Mouse (Mus musculus): ENCODE data around the gene Ogfod2.

DNA sequence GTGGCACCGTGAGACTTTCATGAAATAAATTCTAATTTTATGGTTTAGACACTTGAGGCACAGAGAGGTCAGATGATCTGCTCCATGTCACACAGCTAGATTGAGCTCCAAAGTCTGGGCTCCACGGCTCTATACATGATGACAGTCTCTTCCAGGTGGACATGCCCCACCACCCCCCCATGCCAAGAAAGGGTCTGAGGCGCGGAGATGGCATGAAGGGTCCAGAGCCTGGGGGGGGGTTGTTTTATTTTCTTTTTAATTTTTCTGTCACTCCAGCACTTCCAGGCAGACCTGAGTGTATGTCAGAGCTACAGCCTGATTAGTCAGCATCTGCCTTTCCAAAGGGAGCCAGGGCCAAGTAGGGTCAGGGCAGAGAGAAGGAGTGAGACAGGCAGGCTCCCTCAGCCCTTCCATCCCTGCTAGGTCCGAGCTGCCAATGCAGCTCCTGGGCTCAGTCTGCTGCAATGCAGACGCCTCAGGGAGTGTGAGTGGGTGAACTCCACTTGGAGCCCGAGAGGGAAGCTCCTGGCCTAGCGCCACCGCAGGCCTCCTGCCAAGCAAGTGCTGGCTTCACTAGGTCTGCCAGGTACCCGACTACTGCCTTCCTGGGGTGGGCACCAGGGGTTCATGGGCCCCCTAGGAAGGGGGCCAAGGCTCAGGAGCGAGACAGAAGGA lies 18.8 kb upstream of the Ogfod2 start:
- no peak for TF ChIP-seq CTCF (IDR thresholded peaks at IDR 0.05; ENCODE audit: borderline replicate concordance, extremely low read depth, insufficient read depth, insufficient read length)
- no peak for TF ChIP-seq POLR2A (IDR thresholded peaks at IDR 0.05; ENCODE audit: borderline replicate concordance, extremely low read depth, insufficient read depth, insufficient read length, poor library complexity, severe bottlenecking)

All from brain, embryonic 14.5 days (tissue).